Mouse (Mus musculus): Measurements from ENCODE around the gene Pde8b.
A peak's percentile ranks its signal among the peaks of the same experiment; 100 is the strongest.

The Pde8b gene

DNA sequence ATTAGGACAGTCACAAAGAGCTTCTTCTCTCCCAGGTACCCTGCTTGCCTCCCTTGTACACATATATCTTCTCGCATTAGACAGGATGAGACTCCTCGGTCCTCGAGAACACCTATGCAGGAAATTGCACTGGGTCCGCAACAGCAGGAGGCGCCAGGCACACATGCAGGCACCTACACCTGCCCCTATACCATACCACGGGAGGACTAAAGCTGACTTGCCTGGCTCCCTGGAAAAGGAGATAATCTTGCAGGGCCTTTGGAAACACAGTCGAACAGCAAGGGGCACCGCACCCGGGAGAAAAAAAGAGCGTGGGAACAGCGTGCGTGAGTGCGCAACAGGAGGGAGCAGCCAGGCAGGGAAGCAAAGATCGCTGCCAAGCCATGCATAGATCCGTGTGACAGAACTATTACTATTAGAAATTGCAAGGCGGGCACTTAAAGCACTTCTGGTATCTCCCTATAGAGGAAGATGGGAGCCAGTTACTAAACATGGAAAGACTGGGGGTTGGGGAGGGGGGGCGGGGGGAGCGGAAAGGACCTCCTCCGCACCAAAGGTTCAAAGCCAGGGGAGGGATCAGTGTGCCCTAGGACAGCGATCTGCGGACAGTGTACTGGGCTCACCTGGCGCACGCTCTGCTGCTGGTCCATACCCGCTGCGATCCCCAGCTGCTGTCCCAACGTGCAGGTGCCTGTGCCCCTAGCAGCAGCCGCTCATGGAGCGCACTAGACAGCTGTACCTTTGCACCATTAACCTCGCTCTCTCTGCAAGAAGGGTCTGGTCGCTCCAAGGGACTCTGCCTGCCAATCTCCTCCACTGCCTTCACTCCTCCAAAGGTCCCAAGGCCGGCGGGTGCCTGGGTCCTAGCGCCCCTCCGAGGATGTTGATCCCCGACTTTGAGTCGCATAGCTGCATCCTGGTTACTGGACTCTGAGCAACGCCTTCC lies at the start of gene Pde8b:
TSS of gene Pde8b (minus strand) at position 826 of the 946 bp plus-strand sequence.
- DNase-seq: no peak

GRCm38 (mm10) chr13:95291983-95292382 lies 41.8 kb upstream of the Pde8b start:
- no peak for DNase-seq

DNA sequence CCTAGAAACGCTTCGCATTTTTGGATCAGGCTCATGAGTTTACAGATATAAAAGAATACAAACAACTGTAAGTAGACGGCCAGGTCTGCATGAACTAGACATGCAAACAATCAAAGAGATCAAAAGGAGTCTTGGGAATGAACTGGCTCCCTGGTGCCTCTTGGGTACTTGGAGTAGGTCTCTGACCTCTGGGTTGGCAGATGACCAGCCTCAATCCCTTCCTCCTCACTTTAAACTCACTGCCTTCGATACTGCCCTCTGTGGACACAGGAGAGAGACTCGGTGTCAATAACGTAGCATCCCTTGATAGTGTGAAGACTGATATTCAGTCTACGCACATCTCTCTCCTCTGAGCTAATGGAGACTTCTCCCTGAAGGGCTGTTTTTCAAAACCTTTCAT lies 37.9 kb upstream of the Pde8b start:
- no peak for DNase-seq

DNA sequence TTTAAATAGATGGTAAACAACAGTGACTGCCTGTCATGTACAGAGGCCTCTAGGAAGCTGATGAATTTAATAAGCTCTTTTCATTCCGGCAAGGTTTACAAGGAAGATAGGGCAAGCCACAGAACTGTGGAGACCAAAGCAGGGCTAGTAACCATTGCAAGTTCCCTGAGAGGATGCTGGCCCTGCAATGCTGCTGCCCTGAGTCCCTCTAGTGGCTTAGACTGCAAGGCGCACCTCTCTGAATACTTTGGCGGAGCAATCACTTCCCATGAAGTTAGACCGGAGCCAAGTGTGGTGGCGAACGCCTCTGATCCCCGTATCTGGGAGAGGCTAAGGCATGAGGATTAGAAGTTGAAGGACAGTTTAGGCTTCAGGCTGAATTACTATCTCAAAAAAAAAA lies 36.9 kb upstream of the Pde8b start:
- peak; percentile 37 to 55 for DNase-seq

DNA sequence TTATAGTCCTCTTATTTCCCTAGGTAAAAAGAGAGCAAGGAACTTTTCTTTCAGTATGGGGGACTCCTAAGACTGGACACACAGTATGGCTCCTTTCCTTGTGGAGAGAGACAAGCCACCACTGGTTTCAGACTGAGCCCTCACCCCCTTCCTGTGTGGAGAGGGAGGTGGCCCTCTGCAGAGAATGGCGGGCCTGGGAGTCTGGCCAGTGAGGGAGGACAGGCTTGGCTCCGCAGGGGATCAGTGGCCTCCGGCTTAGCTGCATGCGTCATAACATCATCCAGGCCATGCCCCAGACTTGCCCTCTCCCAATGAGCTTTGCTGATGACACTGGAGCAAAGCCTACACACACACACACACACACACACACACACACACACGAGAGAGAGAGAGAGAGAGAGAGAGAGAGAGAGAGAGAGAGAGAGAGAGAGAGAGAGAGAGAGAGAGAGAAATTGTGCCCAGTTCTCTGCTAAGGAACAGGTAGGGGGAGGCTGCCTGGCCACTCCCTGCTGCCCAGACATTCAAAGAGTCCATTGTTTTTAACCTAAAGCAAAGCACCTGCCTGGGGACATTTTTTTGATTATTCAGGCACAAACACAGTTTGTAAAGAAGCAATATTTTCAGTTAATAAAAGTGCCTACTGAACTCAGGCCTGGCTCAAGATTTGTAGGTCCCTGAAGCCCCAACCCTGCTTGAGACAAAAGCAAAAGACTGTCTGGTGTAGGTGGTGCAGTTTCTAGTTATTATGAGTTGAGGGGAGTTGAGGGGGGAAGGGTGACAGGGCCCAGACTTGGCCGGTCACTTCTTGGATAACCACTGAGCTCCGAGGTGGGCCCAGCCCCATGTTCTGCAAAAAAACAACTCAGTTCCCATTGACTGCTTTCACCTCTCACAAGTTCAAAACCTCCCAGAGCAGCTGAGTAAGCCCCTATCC lies 31.9 kb upstream of the Pde8b start:
- no peak for DNase-seq

- no peak for DNase-seq
Measured at GRCm38 (mm10) chr13:95278426-95279025, 28.4 kb upstream of the Pde8b start.

- DNase-seq: no peak
Measured at GRCm38 (mm10) chr13:95264691-95265090, 14.6 kb upstream of the Pde8b start.

DNA sequence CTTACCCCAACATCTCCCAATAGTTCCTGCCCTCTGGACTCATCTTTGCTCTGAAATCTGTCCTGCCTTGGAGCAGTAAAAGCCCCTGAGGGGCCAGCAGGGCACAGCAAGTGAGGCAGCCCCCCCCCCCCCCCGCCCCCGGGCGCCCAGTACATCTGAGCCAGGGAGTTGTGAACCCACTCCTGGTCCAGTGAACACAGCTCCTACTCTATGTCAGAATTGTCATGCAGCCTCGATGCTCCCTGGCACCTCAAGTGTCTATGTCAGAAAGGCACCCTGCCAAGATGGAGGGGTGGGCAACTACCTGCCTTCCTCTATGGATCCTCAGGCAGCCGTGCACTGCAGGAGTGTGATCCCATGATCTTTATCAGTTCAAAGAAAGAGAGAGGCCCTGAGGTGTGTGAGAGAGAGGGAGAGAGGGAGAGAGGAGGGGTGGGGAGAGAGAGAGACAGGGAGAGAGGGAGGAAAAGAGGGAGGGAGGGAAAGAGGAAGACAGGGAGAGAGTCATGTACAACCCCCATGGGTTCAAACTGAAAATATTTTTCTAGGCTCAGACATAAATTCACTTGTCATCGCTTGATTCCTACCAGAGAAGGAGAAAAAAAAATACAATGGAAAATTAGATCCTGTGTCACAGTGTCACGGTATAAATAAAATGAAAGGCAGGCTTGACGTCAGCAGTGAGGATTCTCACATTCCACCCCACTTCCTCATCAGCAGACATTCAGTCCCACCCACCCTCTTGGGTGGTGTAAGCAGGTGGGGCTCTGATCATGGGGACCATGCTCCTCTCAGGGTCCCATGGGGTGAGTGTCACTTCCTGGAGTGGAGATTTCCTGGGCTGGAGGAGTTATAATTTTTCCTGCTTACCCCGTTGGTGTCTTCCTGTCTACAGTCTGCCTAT lies 11.0 kb upstream of the Pde8b start:
- no peak for DNase-seq

DNA sequence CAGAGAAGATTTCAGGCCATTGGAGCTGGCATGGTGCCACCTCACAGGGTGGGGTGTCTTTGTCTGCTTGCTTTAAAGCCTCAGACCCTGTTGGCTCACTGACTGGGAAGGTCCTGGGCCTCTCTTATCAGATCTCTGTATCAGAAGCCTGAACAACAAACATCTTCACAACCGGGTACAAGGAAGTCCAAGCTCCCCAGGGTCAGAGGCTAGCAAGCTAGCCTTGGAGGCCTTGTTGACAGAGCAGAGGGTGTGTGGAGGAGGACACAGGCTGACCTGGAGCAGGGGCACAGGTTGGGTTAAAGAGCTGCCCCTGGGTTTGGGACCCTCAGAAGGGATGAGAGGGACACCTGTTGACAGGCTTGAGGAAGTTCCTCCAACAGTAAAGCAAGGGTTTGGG lies 10.3 kb upstream of the Pde8b start:
- DNase-seq: no peak

DNA sequence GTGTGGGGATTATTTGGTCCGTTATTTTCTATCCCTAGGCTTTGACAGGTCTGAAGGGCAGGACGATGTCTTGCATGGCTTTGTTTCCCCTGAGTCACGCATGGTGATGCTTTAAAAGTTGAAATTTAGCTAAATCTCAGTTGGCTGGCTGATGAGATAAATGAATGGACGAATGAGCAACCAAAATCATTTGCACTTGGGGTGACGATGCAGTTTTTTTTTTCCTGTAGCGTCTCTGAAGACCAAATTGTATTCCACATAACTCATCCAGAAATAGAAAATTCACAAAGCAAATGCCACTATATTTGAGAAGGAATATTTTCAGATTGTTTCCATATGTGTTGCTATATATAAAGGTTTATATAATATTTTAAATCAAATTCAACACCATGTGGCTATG lies 6.9 kb upstream of the Pde8b start:
- no peak for DNase-seq

DNA sequence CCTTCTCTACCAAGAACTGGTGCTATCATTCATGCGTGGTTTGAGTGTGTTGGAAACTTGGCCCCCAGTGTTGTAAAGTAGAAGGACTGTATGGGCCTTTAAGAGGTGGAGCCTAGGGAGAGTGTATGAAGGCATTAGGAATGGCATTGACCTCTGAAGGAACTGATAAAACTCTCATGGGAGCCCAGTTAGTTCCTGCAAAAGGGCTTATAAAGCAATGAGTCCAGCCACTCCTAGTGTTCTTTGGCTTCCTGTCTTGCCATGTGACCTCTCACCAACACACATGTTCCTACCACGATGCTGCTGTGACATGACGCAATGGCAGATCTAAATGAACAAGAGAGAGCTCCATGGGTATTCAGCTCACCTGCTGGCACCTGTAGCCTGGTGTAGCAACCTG lies 4.9 kb upstream of the Pde8b start:
- DNase-seq: no peak

DNA sequence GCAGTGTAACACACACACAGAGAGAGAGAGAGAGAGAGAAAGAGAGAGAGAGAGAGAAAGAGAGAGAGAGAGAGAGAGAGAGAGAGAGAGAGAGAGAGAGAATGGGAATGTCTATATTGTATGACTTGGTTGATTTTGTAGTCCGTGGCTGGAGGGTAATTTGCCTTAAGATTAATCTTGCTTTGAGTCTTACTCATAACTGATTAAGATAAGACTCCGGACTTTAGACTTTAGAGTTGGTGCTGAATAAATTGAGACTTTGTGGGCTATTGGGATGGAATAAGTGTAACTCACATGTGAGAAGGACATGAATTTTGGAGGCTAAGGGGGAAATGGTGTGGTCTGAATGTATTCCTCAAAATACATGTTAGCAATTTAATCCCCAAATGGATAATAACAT lies 7.1 kb downstream of the Pde8b start:
- DNase-seq: no peak

DNA sequence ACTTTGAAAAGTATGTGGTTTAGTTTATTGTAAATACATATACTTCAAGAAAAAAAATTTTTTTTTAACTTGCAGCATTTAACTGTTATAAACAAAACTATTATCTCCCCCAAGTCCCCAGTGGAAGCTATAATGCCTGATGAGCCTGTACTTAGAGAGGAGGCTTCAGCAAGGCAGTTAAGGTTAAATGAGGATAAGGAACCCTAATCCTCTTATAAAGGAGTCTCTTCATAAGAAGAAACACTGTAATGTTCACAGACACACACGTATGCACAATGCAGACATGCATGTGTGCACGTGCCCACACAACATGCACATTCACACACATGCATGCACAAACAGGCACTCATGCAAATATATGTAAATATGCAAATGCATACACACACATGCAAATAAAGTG lies 12.6 kb downstream of the Pde8b start:
- DNase-seq: no peak

GRCm38 (mm10) chr13:95235261-95235660 lies 14.9 kb downstream of the Pde8b start:
- no peak for DNase-seq

- no peak for DNase-seq
Measured at GRCm38 (mm10) chr13:95231366-95232138, 18.6 kb downstream of the Pde8b start.

- DNase-seq: no peak
Measured at GRCm38 (mm10) chr13:95230326-95230725, 19.8 kb downstream of the Pde8b start.

DNA sequence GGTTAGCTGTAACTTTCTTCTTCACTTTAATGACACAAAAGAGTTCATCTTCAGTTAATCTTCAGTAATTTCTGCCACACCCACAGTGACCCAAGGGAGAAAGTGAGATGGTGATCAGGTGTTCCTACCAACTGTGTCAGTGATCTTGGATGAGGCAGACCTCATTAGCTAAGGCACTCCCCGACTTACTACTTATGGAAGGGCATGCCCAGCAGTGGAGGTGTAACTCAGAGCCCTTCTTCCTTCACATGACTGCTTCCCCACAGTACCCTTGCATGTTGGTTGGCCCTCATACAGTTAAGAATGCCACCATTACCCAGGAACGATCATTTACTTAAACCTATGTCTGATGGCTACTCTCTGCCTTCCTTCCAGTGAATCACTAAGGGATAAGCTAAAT lies 25.6 kb downstream of the Pde8b start:
- DNase-seq: no peak

GRCm38 (mm10) chr13:95223427-95223772 lies 26.7 kb downstream of the Pde8b start:
- DNase-seq: no peak

DNA sequence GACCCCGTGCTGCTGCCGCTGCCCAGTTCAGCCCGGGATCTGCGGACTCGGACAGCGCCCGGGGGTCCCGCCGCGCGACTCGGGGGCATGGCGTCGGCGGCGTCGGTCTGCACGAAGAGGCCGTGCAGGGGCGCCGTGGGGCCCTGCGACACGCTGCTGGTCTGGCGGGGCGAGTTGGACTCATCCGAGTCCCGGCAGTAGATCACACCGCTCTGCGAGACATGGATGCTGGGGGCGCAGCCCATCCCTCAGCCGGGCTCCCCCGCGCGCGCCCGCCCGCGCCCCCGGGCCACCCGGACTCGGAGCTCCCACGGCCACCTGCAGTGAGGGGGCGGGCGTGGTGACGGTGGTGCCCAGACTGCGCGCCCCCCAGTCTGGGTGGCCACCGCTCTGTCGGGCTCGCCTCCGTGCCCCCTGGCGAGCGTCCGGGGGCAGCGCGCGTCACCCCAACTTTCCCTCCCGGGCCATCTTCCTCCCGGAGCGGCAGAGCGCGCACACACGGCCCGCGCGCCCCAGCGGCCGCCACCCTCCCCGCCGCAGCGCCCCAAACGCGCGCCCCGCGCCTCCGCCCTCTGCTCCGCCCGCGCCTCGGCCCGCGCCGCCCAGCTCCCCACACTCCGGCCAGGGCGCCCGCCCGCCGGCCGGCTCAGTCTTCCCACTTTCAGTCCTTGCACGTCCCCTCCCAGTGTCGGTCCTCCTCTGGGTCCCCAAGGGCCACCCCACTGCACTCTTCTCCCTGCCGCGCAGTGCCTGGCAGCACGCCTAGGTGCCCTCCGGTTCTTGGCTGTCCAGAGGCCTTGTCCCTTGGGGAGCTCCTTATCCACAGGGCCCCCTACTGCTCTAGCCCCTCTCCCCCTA lies 27.3 kb downstream of the Pde8b start:
- peak; percentile 10 to 23 for DNase-seq

- DNase-seq: no peak
Measured at GRCm38 (mm10) chr13:95221882-95222568, 28.1 kb downstream of the Pde8b start.
